ENCODE assay signal across 12 mouse cellular contexts in the genomic region with DNA sequence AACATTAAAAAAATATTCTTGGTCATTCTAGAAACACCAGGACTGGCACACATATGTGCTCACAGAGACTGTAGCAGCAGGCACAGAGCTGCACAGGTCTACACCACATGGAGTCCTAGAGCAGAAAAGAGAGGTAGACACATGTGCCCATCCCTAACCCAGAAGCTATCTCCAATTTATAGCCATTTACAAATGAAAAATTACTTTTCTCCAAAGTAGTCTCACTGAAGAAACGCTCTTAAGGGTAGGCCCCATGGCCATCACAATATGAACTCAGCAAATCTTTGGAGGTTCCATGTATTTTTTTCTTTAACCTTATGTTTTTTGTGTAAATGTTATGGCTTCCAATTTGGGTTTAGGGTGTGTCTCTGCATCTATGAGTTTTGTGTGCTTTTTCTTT. TPM values are rescaled to one million over a fixed set of nuclear protein-coding genes. Genes with fewer than 3 reads are reported as not detected.
A peak's percentile ranks its signal among the peaks of the same experiment; 100 is the strongest.
DNase-seq lines count a peak whose midpoint lies in the region; ATAC-seq and TF ChIP-seq lines count a peak whose summit lies in the region.
"Had no signal": no experiment of that assay in that cellular context is flagged by ENCODE, and none has a peak within 500 bp of the region (broad histone marks: within the 10 kb centered on the region; RNA-seq: fewer than 3 reads in every experiment).

No protein-coding gene starts in this region.

- H3K4me2 ChIP-seq in hindbrain, embryonic 15.5 days, result peak overlapping the region; percentile 11; the same call in 1 of the 2 replicates
- no peak overlapping the region for H3K4me2 ChIP-seq in hindbrain, embryonic 11.5 days (replicated peaks; ENCODE audit: low read depth, low read length)
- H3K4me2 ChIP-seq in midbrain, embryonic 14.5 days (ENCODE audit: low read length), result peak overlapping the region; percentile 78; the same call in 1 of the 2 replicates
- no peak overlapping the region; the same call in 1 of the 2 replicates for H3K4me2 ChIP-seq in midbrain, postnatal 0 days (ENCODE audit: low read depth, low read length, poor library complexity, severe bottlenecking)
- peak overlapping the region; percentile 8; the same call in 1 of the 2 replicates for H3K4me2 ChIP-seq in hindbrain, embryonic 16.5 days (ENCODE audit: low read length)
- peak overlapping the region; percentile 78 for H3K4me2 ChIP-seq in neural tube, embryonic 15.5 days

- H3K36me3 ChIP-seq in hindbrain, embryonic 15.5 days, result no peaks in the 10 kb centered on the region
- no peaks in the 10 kb centered on the region for H3K36me3 ChIP-seq in hindbrain, embryonic 11.5 days (ENCODE audit: control insufficient read depth, insufficient read depth, low read length)
- H3K36me3 ChIP-seq in midbrain, embryonic 14.5 days (ENCODE audit: control insufficient read depth, insufficient read depth, low read length), result no peaks in the 10 kb centered on the region
- H3K36me3 ChIP-seq in midbrain, postnatal 0 days (ENCODE audit: insufficient read depth, low read length), result no peaks in the 10 kb centered on the region
- H3K36me3 ChIP-seq in hindbrain, embryonic 16.5 days (ENCODE audit: control insufficient read depth, insufficient read depth, low read length), result no peaks in the 10 kb centered on the region
- no peaks in the 10 kb centered on the region for H3K36me3 ChIP-seq in neural tube, embryonic 15.5 days

- H3K4me3 ChIP-seq in hindbrain, embryonic 15.5 days, result no peak overlapping the region
- no peak overlapping the region for H3K4me3 ChIP-seq in hindbrain, embryonic 11.5 days (ENCODE audit: low read depth, low read length)
- no peak overlapping the region for H3K4me3 ChIP-seq in midbrain, embryonic 14.5 days (replicated peaks; ENCODE audit: low read depth, low read length)
- no peak overlapping the region for H3K4me3 ChIP-seq in midbrain, postnatal 0 days (ENCODE audit: low read depth, low read length)
- no peak overlapping the region for H3K4me3 ChIP-seq in hindbrain, embryonic 16.5 days (ENCODE audit: low read length)
- H3K4me3 ChIP-seq in neural tube, embryonic 15.5 days (replicated peaks), result no peak overlapping the region

- H3K27ac ChIP-seq in hindbrain, embryonic 15.5 days (replicated peaks), result no peak overlapping the region
- no peak overlapping the region for H3K27ac ChIP-seq in hindbrain, embryonic 11.5 days (ENCODE audit: low read depth, low read length)
- no peak overlapping the region for H3K27ac ChIP-seq in midbrain, embryonic 14.5 days (replicated peaks; ENCODE audit: low read depth, low read length)
- no peak overlapping the region for H3K27ac ChIP-seq in midbrain, postnatal 0 days (ENCODE audit: low read depth, low read length)
- H3K27ac ChIP-seq in hindbrain, embryonic 16.5 days (ENCODE audit: low read depth, low read length), result no peak overlapping the region
- H3K27ac ChIP-seq in neural tube, embryonic 15.5 days (replicated peaks), result no peak overlapping the region

- 95% methylated on average over 1 of the region's 1 CpGs for WGBS in hindbrain, embryonic 15.5 days
- WGBS in hindbrain, embryonic 11.5 days, result 94% methylated on average over 1 of the region's 1 CpGs
- WGBS in midbrain, embryonic 14.5 days, result 100% methylated on average over 1 of the region's 1 CpGs
- 94% methylated on average over 1 of the region's 1 CpGs for WGBS in midbrain, postnatal 0 days
- 100% methylated on average over 1 of the region's 1 CpGs for WGBS in hindbrain, embryonic 16.5 days
- 98% methylated on average over 1 of the region's 1 CpGs for WGBS in neural tube, embryonic 15.5 days

- H3K27me3 ChIP-seq in hindbrain, embryonic 15.5 days, result no peaks in the 10 kb centered on the region
- H3K27me3 ChIP-seq in hindbrain, embryonic 11.5 days (ENCODE audit: control insufficient read depth, insufficient read depth, low read length), result no peaks in the 10 kb centered on the region
- H3K27me3 ChIP-seq in midbrain, embryonic 14.5 days (ENCODE audit: control insufficient read depth, insufficient read depth, low read length), result no peaks in the 10 kb centered on the region
- H3K27me3 ChIP-seq in midbrain, postnatal 0 days (ENCODE audit: insufficient read depth, low read length), result no peaks in the 10 kb centered on the region
- H3K27me3 ChIP-seq in hindbrain, embryonic 16.5 days (replicated peaks; ENCODE audit: control insufficient read depth, insufficient read depth, low read length), result no peaks in the 10 kb centered on the region
- H3K27me3 ChIP-seq in neural tube, embryonic 15.5 days (replicated peaks), result no peaks in the 10 kb centered on the region

- ATAC-seq in hindbrain, embryonic 15.5 days (ENCODE audit: low FRiP score, low read depth), result no peak
- no peak for ATAC-seq in hindbrain, embryonic 11.5 days (ENCODE audit: low FRiP score)
- ATAC-seq in midbrain, embryonic 14.5 days (ENCODE audit: low FRiP score, low TSS enrichment), result no peak
- no peak for ATAC-seq in midbrain, postnatal 0 days (ENCODE audit: low FRiP score)
- ATAC-seq in hindbrain, embryonic 16.5 days, result no peak
- no peak for ATAC-seq in neural tube, embryonic 15.5 days (ENCODE audit: low FRiP score)

- DNase-seq in hindbrain, embryonic 11.5 days (ENCODE audit: low spot score), result no peak
- DNase-seq in midbrain, embryonic 14.5 days, result no peak
- no peak for DNase-seq in midbrain, postnatal 0 days (ENCODE audit: low spot score)
- no peak for DNase-seq in right cerebral cortex, postnatal 14 days
- DNase-seq: adrenal gland, adult 2 months; kidney, postnatal 10 days; lung, postnatal 36 days; right cerebral cortex, postnatal 25 days; thymus, adult 18-20 months had no signal

- H3K9ac ChIP-seq in hindbrain, embryonic 15.5 days, result no peak overlapping the region
- no peak overlapping the region for H3K9ac ChIP-seq in hindbrain, embryonic 11.5 days (ENCODE audit: low read depth, low read length)
- no peak overlapping the region for H3K9ac ChIP-seq in midbrain, embryonic 14.5 days (replicated peaks; ENCODE audit: low read length)
- H3K9ac ChIP-seq in midbrain, postnatal 0 days (replicated peaks; ENCODE audit: low read length, poor library complexity, severe bottlenecking), result no peak overlapping the region
- no peak overlapping the region for H3K9ac ChIP-seq in hindbrain, embryonic 16.5 days (ENCODE audit: low read depth, low read length)
- H3K9ac ChIP-seq in neural tube, embryonic 15.5 days (replicated peaks), result no peak overlapping the region

- H3K9me3 ChIP-seq in hindbrain, embryonic 15.5 days, result no peaks in the 10 kb centered on the region
- H3K9me3 ChIP-seq in hindbrain, embryonic 11.5 days (ENCODE audit: control insufficient read depth, low read length), result no peaks in the 10 kb centered on the region
- H3K9me3 ChIP-seq in midbrain, embryonic 14.5 days (ENCODE audit: control insufficient read depth, low read length), result no peaks in the 10 kb centered on the region
- H3K9me3 ChIP-seq in midbrain, postnatal 0 days (ENCODE audit: low read length), result no peaks in the 10 kb centered on the region
- H3K9me3 ChIP-seq in hindbrain, embryonic 16.5 days (ENCODE audit: control insufficient read depth, low read length), result no peaks in the 10 kb centered on the region
- H3K9me3 ChIP-seq in neural tube, embryonic 15.5 days (replicated peaks), result no peaks in the 10 kb centered on the region

- H3K4me1 ChIP-seq in hindbrain, embryonic 15.5 days (replicated peaks), result peaks cover 59% of the 10 kb centered on the region
- H3K4me1 ChIP-seq in hindbrain, embryonic 11.5 days (replicated peaks; ENCODE audit: control insufficient read depth, insufficient read depth, low read length), result 0 out of 2 replicates have a peak, but pooled peaks cover 2% of the 10 kb centered on the region
- H3K4me1 ChIP-seq in midbrain, embryonic 14.5 days (ENCODE audit: control insufficient read depth, insufficient read depth, low read length), result peaks cover 35% of the 10 kb centered on the region
- H3K4me1 ChIP-seq in midbrain, postnatal 0 days (ENCODE audit: insufficient read depth, low read length), result no peaks in the 10 kb centered on the region
- H3K4me1 ChIP-seq in hindbrain, embryonic 16.5 days (ENCODE audit: control insufficient read depth, insufficient read depth, low read depth, low read length), result peaks cover 23% of the 10 kb centered on the region
- peaks cover 59% of the 10 kb centered on the region for H3K4me1 ChIP-seq in neural tube, embryonic 15.5 days

- TF ChIP-seq CTCF in midbrain, postnatal 0 days (IDR thresholded peaks at IDR 0.05), result no peak

RNA-seq across cellular contexts. Expression of gene Hmg20a, which starts 1.8 kb away (rescaled TPM):
- 73.4 and 78.3 TPM in 2 replicates for polyA plus RNA-seq in hindbrain, embryonic 15.5 days (2015; fragmentation: Nextera tagmentation; extraction: Ambion mirVana)
- polyA plus RNA-seq in hindbrain, embryonic 11.5 days (2014; fragmentation: Nextera tagmentation; extraction: Ambion mirVana), result 72.9 and 76.2 TPM in 2 replicates
- polyA plus RNA-seq in midbrain, embryonic 14.5 days (2014; fragmentation: Nextera tagmentation; extraction: Ambion mirVana), result 68.4 and 94.3 TPM in 2 replicates
- total RNA-seq in midbrain, postnatal 0 days (2014; rRNA removed), result 62.0 and 67.9 TPM in 2 replicates
- polyA plus RNA-seq in midbrain, postnatal 0 days (2015; fragmentation: Nextera tagmentation; extraction: Ambion mirVana), result 73.6 and 76.3 TPM in 2 replicates
- 70.0 and 76.4 TPM in 2 replicates for polyA plus RNA-seq in hindbrain, embryonic 16.5 days (2015; fragmentation: Nextera tagmentation; extraction: Ambion mirVana)
- polyA plus RNA-seq in neural tube, embryonic 15.5 days (2015; fragmentation: Nextera tagmentation; extraction: Ambion mirVana), result 69.4 and 72.6 TPM in 2 replicates

RNA-seq across cellular contexts. Expression of gene Peak1, which starts 2.4 kb away (rescaled TPM):
- polyA plus RNA-seq in hindbrain, embryonic 15.5 days (2015; fragmentation: Nextera tagmentation; extraction: Ambion mirVana), result 5.3 and 5.8 TPM in 2 replicates
- polyA plus RNA-seq in hindbrain, embryonic 11.5 days (2014; fragmentation: Nextera tagmentation; extraction: Ambion mirVana), result 7.9 and 8.8 TPM in 2 replicates
- polyA plus RNA-seq in midbrain, embryonic 14.5 days (2014; fragmentation: Nextera tagmentation; extraction: Ambion mirVana), result 4.2 and 4.7 TPM in 2 replicates
- 5.9 and 7.7 TPM in 2 replicates for total RNA-seq in midbrain, postnatal 0 days (2014; rRNA removed)
- polyA plus RNA-seq in midbrain, postnatal 0 days (2015; fragmentation: Nextera tagmentation; extraction: Ambion mirVana), result 2.7 and 2.8 TPM in 2 replicates
- polyA plus RNA-seq in hindbrain, embryonic 16.5 days (2015; fragmentation: Nextera tagmentation; extraction: Ambion mirVana), result 5.2 and 5.9 TPM in 2 replicates
- polyA plus RNA-seq in neural tube, embryonic 15.5 days (2015; fragmentation: Nextera tagmentation; extraction: Ambion mirVana), result 6.5 and 8.1 TPM in 2 replicates

Comparison
In these comparisons a context has a peak if more than half of its experiments do, and no peak if none do; other contexts are left out.
1. H3K4me2 ChIP-seq: peak in hindbrain, embryonic 15.5 days (single experiment), midbrain, embryonic 14.5 days (single experiment), hindbrain, embryonic 16.5 days (single experiment) and neural tube, embryonic 15.5 days (single experiment); none in hindbrain, embryonic 11.5 days (single experiment) and midbrain, postnatal 0 days (single experiment).